Mouse (Mus musculus): ENCODE data around the gene Pbld1.
A peak's percentile ranks its signal among the peaks of the same experiment; 100 is the strongest.

Pbld1 gene

GRCm38 (mm10) chr10:63099521-63099920 lies 39.6 kb downstream of the Pbld1 start, which contains the start of gene Atoh7:
TSS of gene Atoh7 (plus strand) at chr10:63099651.
- DNase-seq = no peak

DNA sequence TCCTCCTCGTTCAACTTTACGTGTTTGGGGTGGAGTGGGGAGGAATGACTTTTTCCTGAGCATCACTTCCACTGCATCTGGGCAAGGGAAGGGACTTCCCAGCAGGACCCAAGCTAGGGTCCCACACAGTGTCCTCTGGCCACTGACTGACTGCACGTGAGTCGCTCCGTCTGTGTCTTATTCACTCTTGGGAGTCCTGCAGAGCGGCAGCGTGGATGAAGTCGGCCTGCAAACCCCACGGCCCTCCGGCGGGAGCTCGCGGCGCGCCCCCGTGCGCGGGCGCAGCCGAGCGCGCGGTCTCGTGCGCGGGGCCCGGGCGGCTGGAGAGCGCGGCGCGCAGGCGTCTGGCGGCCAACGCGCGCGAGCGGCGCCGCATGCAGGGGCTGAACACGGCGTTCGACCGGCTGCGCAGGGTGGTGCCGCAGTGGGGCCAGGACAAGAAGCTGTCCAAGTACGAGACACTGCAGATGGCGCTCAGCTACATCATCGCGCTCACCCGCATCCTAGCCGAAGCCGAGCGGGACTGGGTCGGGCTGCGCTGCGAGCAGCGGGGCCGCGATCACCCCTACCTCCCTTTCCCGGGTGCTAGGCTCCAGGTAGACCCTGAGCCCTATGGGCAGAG lies 40.1 kb downstream of the Pbld1 start:
- DNase-seq = peak; percentile 70

DNA sequence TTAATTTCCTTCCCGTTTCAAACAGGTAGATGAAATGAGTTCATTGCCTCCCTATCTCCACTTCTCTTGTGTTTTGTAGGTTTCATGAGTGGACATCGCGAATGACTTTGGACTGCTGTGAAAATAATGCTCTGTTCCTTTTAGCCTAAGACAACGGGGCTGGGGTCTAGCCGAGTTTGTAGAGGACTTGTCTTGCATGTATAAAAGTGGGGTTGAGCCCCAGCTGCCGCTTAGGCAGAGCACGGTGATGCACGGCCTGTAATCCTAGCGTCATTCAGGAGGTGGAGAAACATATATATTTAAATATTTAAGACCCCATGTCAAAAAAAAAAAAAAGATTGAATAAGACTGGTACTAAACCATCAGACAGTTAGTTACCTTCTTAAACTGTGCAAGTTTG lies 40.7 kb downstream of the Pbld1 start:
- no peak for DNase-seq

GRCm38 (mm10) chr10:63113027-63113604 lies 53.2 kb downstream of the Pbld1 start:
- no peak for DNase-seq

DNA sequence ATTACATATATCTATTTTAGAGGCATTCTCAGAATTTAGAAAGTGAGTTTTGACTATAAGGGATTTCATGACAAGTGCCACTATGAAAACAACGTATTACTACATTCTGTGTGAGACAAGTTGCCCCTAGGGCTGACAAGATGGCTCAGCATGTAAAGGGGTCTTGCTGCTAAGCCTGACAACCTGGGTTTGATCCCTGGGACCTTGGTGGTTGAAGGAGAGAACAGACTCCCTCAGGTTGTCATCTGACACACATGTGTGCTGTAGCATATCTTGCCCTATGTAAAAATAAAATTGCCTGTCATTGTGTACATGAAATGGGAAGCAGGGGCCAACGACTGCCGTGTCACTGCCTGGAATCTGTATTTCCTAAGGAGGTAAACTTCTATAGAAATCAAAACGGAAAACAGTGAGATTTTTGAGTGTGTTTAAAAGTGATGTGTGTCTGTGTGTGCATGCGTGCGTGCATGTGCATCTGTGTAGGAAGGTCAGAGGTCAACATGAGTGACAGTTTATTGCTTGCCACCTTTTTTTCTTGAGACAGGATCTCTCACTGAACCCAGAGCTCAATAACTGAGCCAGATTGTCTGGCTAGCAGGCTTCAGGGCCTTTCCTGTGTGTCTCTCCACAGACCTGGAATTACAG lies 53.9 kb downstream of the Pbld1 start:
- DNase-seq = no peak

- no peak for DNase-seq
Measured at GRCm38 (mm10) chr10:63115881-63116280, 55.9 kb downstream of the Pbld1 start.

DNA sequence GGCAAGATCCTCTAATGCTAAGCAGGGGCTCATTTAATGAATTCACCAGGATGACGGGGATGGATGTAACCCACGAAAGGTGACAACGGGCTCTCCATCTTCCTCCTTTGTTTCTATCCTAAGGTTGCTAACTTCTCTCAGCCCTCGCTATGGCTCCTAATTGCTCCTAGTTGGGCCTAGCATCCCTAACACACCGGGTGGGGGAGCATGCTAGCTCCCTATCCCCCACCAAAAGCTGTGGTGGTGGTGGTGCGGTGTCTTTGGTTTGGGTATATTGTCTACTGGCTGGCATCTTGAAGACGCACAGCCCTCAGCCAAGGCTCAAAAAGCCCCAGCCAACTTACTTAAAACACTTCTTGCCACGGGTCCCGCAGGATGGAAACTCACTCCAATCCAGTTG lies 56.4 kb downstream of the Pbld1 start:
- no peak for DNase-seq

DNA sequence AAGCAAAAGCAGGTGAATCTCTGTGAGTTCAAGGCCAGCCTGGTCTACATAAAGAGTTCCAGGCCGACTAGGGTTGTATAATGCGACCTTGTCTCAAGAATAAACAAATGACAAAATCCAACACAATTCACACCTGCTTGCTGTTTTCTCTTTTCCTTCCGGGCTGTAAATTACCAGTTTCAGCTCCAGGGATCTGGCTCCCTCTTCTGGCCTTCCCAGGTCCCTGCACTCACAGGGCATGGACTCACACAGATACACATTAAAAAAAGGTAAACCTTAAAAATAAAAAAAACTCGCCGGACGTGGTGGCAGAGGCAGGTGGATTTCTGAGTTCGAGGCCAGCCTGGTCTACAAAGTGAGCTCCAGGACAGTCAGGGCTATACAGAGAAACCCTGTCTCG lies 57.6 kb downstream of the Pbld1 start:
- no peak for DNase-seq

DNA sequence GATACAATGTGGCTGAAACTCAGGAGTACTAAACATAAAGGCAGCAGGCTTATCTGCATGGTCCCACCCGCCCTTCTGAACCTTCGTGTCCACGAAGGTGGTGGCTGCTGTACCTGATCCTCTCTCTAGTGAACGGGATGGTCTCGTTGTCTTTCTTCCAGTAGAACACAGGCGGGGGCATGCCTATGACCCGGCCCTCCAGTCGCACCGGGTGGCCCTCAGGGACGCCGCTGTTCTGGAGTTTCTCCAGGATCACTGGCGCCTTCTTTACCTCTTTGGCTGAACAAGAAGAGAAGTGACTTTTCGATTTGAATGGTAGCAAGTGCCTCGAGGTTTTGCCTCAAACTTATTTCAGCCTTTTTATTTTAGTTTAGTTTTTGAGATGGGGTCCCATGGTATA lies 60.0 kb downstream of the Pbld1 start:
- no peak for DNase-seq

DNA sequence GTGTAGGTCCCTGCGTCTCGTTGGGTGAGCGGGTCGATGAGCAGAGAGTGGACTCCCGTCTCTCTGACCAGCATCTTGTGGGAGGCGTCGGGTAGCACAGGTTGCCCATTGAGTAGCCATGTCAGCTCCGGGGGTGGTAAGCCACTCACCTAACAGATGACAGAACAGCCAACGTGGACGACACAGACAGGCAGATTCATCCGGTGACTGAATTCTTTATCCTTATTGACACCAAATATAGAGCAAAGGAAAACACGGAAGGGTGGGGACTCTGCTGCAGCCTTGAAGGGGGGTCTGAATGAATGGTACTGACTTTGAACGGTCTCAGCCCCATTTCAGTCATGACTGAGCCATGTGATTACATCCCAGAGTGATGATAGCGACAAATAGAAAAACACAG lies 62.0 kb downstream of the Pbld1 start:
- no peak for DNase-seq

- DNase-seq = peak; percentile 22
Measured at GRCm38 (mm10) chr10:63122516-63122915, 62.6 kb downstream of the Pbld1 start.

- DNase-seq = no peak
Measured at GRCm38 (mm10) chr10:63123141-63123540, 63.2 kb downstream of the Pbld1 start.

DNA sequence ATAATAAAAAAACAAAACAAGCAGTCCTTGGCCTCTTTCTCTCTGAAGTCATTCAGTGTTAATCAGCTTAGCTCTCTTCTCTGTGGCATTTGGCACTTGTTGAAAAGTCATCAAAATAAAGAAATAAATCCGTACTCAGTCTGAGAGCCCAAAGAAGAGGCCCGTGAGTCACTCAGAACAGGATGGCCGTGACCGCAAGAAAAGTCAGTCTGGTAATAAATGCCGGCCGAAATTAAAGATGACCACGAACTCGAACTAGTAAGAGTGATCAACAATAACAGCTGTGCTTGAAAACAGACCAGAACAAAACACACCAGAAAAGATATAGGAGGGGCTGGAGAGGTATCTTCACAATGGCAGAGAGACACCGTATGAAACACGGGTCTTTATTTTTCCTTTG lies 64.1 kb downstream of the Pbld1 start:
- DNase-seq = no peak

GRCm38 (mm10) chr10:63125343-63125742 lies 65.4 kb downstream of the Pbld1 start:
- peak; percentile 27 for DNase-seq

DNA sequence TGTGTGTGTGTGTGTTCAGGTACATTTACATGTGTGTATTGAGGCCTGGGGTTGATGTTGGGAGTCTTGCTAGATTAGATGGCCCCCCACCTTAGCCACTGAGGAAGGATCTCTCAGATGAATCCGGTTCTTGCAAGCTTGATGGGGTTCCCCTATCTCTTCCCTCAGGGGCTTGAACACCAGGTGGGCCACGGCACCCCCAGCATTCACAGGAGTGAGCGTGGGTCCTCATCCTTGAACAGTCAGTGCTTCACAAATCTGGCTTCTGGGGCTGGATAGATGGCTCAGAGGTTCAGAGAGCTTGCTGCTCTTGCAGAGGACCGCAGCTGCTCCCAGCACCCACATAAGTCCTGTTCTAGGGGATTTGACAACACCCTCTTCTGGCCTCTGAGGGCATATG lies 66.2 kb downstream of the Pbld1 start:
- no peak for DNase-seq

DNA sequence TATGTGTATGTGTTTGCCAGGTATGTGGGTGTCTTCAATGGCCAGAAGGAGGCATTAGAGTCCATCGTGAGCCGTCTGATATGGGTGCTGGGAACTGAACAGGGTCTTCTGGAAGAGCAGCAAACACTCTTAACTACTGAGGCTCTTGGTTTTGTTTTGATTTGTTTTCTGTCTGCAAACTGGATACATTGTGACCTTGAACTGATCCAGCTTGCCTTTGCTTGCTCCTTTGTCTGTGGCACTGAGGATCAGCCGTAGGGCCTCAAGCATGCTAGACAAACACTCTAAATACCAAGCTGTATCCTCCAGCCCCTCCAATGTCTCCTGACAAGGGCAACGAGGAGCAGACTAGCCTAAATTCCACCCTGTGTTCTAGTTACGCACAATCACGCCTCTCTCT lies 67.2 kb downstream of the Pbld1 start:
- DNase-seq = no peak

All from right cerebral cortex, postnatal 4 days (tissue).